Mouse (Mus musculus): ENCODE measurements around the gene Gm13275.
"Not testable (repeated sequence)": the region's sequence is repeated elsewhere in the genome, so short reads cannot be mapped to it uniquely, and the experiment has no call there.

Gm13275 gene

GRCm38 (mm10) chr4:88799365-88799764 lies 5.1 kb downstream of the Gm13275 start, which contains the start of gene Gm13285:
Gm13285 (plus strand) TSS chr4:88799665.
- not testable (repeated sequence) for DNase-seq

GRCm38 (mm10) chr4:88802954-88803353 lies 8.7 kb downstream of the Gm13275 start, which contains the start of gene Gm13287:
Gm13287 (plus strand) TSS chr4:88803254.
- DNase-seq = not testable (repeated sequence)

- not testable (repeated sequence) for DNase-seq
Observed at GRCm38 (mm10) chr4:88805231-88805630, 10.9 kb downstream of the Gm13275 start, which contains the start of gene Gm13288. Gm13288 (plus strand) TSS chr4:88805531.

GRCm38 (mm10) chr4:88805761-88806160 lies 11.5 kb downstream of the Gm13275 start:
- peak; percentile 8 for DNase-seq

GRCm38 (mm10) chr4:88815928-88816327 lies 21.6 kb downstream of the Gm13275 start, which contains the start of gene Ifna7:
Ifna7 (plus strand) TSS chr4:88816228.
- no peak for DNase-seq

- DNase-seq = no peak
Observed at GRCm38 (mm10) chr4:88819659-88820058, 25.4 kb downstream of the Gm13275 start, which contains the start of gene Ifna11. Ifna11 (plus strand) TSS chr4:88819959.

- peak; percentile 28 for DNase-seq
Observed at GRCm38 (mm10) chr4:88822995-88823394, 28.7 kb downstream of the Gm13275 start.

- DNase-seq = not testable (repeated sequence)
Observed at GRCm38 (mm10) chr4:88827116-88827515, 32.8 kb downstream of the Gm13275 start, which contains the start of gene Ifna6. Ifna6 (plus strand) TSS chr4:88827416.

- DNase-seq = peak; percentile 55
Observed at GRCm38 (mm10) chr4:88830523-88830922, 36.2 kb downstream of the Gm13275 start.

GRCm38 (mm10) chr4:88835225-88835624 lies 40.9 kb downstream of the Gm13275 start, which contains the start of gene Ifna5:
Ifna5 (plus strand) TSS chr4:88835525.
- not testable (repeated sequence) for DNase-seq

- DNase-seq = peak; percentile 19
Observed at GRCm38 (mm10) chr4:88838828-88839227, 44.5 kb downstream of the Gm13275 start.

- no peak for DNase-seq
Observed at GRCm38 (mm10) chr4:88840058-88840457, 45.8 kb downstream of the Gm13275 start.

GRCm38 (mm10) chr4:88841438-88841911 lies 47.2 kb downstream of the Gm13275 start, which contains the start of gene Ifna4:
Ifna4 (plus strand) TSS chr4:88841861.
- no peak for DNase-seq
